ENCODE assay signal across 1 mouse cellular context in the genomic region with DNA sequence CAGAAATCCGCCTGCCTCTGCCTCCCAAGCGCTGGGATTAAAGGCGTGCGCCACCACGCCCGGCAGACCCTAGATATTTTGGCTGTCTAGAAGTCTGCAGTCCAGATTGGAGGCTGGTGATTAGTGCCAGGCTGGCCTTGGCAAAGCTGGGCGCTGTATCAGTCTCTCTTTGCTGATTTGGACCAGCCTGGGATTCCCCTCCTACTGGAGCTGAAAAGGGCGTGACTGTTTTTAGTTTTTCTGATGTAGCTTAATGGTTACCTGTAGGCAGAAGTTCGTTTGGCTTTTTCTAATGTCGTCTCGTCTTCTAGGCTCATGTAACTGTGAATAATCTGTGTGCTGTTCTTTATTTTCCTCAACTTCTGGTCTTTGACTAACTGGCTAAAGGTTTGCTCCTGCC.
TF ChIP-seq lines count a peak whose summit lies in the region.

No protein-coding gene starts in this region.

TF ChIP-seq in CH12.LX, 34 proteins besides CTCF, POLR2A, EP300 and RAD21 (continued from another document):
- TF ChIP-seq JUND (conservative IDR thresholded peaks at IDR 0.05; ENCODE audit: low read depth, low read length) (no peak), NELFE (IDR thresholded peaks at IDR 0.05; ENCODE audit: low read depth, low read length) (no peak), SIN3A (IDR thresholded peaks at IDR 0.05; ENCODE audit: low read length) (no peak), USF2 (conservative IDR thresholded peaks at IDR 0.05; ENCODE audit: low read depth, low read length) (no peak), ZKSCAN1 (IDR thresholded peaks at IDR 0.05; ENCODE audit: borderline replicate concordance, low read depth, low read length) (no peak), KAT2A (IDR thresholded peaks at IDR 0.05; ENCODE audit: insufficient replicate concordance, low read length) (no peak), E2F4 (IDR thresholded peaks at IDR 0.05; ENCODE audit: insufficient replicate concordance, low read depth, low read length) (no peak), NRF1 (IDR thresholded peaks at IDR 0.05; ENCODE audit: low read depth, low read length) (no peak), MAZ (IDR thresholded peaks at IDR 0.05; ENCODE audit: low read depth, low read length) (no peak)
